Mouse (Mus musculus) midbrain, embryonic 11.5 days (tissue): ENCODE data around the gene Lipc. TPM values are rescaled to one million over a fixed set of nuclear protein-coding genes. Genes with fewer than 3 reads are reported as not detected.

Experiments used
- ATAC-seq: fragments of 200-750 bp; cut with Nextera tagmentation; 2 replicates; pipeline ENCODE4 v1.8.0; 2017; ENCODE audit warnings: moderate TSS enrichment, moderate library complexity; ENCODE audit not compliant: low FRiP score
- DNase-seq: peaks from one replicate; pipeline ENCODE4 v3.0.0; 2015; ENCODE audit warnings: low spot score; ENCODE audit errors: missing footprints
- H3K27ac ChIP-seq: fragments of 300-500 bp; sonication (generic); 2 replicates; pipeline ENCODE4 v1.5.1; 2014; ENCODE audit warnings: low read depth, low read length
- H3K27me3 ChIP-seq: fragments of 300-500 bp; sonication (generic); 2 replicates; pipeline ENCODE4 v1.6.1; 2014; ENCODE audit warnings: mild to moderate bottlenecking, low read length, moderate library complexity, mixed read lengths; ENCODE audit not compliant: control insufficient read depth, insufficient read depth
- H3K36me3 ChIP-seq: fragments of 300-500 bp; sonication (generic); 2 replicates; pipeline ENCODE4 v1.6.1; 2014; ENCODE audit warnings: mild to moderate bottlenecking, low read length, moderate library complexity, mixed read lengths; ENCODE audit not compliant: control insufficient read depth, insufficient read depth
- H3K4me1 ChIP-seq: fragments of 300-500 bp; sonication (generic); 2 replicates; pipeline ENCODE4 v1.6.1; 2014; ENCODE audit warnings: low read length; ENCODE audit not compliant: control insufficient read depth, insufficient read depth
- H3K4me2 ChIP-seq: fragments of 300-500 bp; sonication (generic); 2 replicates; pipeline ENCODE4 v1.6.1; 2014; ENCODE audit warnings: mild to moderate bottlenecking, moderate library complexity
- H3K4me3 ChIP-seq: fragments of 300-500 bp; sonication (generic); 2 replicates; pipeline ENCODE4 v1.5.1; 2014; ENCODE audit warnings: low read depth, low read length
- H3K9ac ChIP-seq: fragments of 300-500 bp; sonication (generic); 2 replicates; pipeline ENCODE4 v1.6.1; 2014; ENCODE audit warnings: low read length
- H3K9me3 ChIP-seq: fragments of 300-500 bp; sonication (generic); 2 replicates; pipeline ENCODE4 v1.6.1; 2016; ENCODE audit warnings: low read length; ENCODE audit not compliant: control insufficient read depth
- WGBS: fragments of 180-500 bp; shearing (Covaris S2); extraction: QIAGEN DNeasy Blood & Tissue Kit; methylation state at CpG from one replicate; pipeline ENCODE4 v1.1.7; 2014; 5-methylcytosine and 5-hydroxymethylcytosine counted together
- polyA plus RNA-seq: library from polyadenylated mRNA; unstranded; fragments of >200 nt; fragmentation: Nextera tagmentation; extraction: Ambion mirVana; gene quantifications from 2 replicates; pipeline ENCODE4 v1.2.1, GENCODE M21; 2014

Lipc gene
- polyA plus RNA-seq, 1 experiment from 2014 or later: not detected

- Histone ChIP-seq H3K36me3 (no peaks in the 10 kb centered on the region), H3K4me1 (no peaks in the 10 kb centered on the region), H3K4me3 (no peak overlapping the region), H3K4me2 (no peak overlapping the region), H3K27me3 (no peaks in the 10 kb centered on the region), H3K27ac (no peak overlapping the region), H3K9ac (no peak overlapping the region), H3K9me3 (no peaks in the 10 kb centered on the region)
- ATAC-seq (no peak), DNase-seq (peak; percentile 10)
- 88% methylated on average over 2 of the region's 2 CpGs for WGBS
Observed at GRCm38 (mm10) chr9:70888556-70888955, 63.5 kb downstream of the Lipc start.

- no peaks in the 10 kb centered on the region for H3K4me1 ChIP-seq
- no peak overlapping the region for H3K4me3 ChIP-seq
- H3K9ac ChIP-seq: no peak overlapping the region
- 73% methylated on average over 5 of the region's 5 CpGs for WGBS
- ATAC-seq: no peak
- H3K36me3 ChIP-seq: no peaks in the 10 kb centered on the region
- H3K27me3 ChIP-seq: no peaks in the 10 kb centered on the region
- DNase-seq: no peak
- no peak overlapping the region for H3K4me2 ChIP-seq
- no peak overlapping the region for H3K27ac ChIP-seq
- H3K9me3 ChIP-seq: no peaks in the 10 kb centered on the region
Observed at GRCm38 (mm10) chr9:70881982-70882381, 70.0 kb downstream of the Lipc start.

- no peak for ATAC-seq
- Histone ChIP-seq H3K27ac (no peak overlapping the region), H3K4me2 (no peak overlapping the region), H3K9ac (no peak overlapping the region), H3K36me3 (no peaks in the 10 kb centered on the region), H3K4me3 (no peak overlapping the region), H3K9me3 (no peaks in the 10 kb centered on the region), H3K27me3 (no peaks in the 10 kb centered on the region), H3K4me1 (no peaks in the 10 kb centered on the region)
- DNase-seq: no peak
Observed at GRCm38 (mm10) chr9:70878823-70879222, 73.2 kb downstream of the Lipc start.

- WGBS: 91% methylated on average over 5 of the region's 5 CpGs
- H3K9me3 ChIP-seq: no peaks in the 10 kb centered on the region
- no peaks in the 10 kb centered on the region for H3K27me3 ChIP-seq
- H3K9ac ChIP-seq: no peak overlapping the region
- ATAC-seq: no peak
- H3K27ac ChIP-seq: no peak overlapping the region
- H3K36me3 ChIP-seq: no peaks in the 10 kb centered on the region
- no peak overlapping the region for H3K4me3 ChIP-seq
- no peak overlapping the region for H3K4me2 ChIP-seq
- DNase-seq: no peak
- H3K4me1 ChIP-seq: no peaks in the 10 kb centered on the region
Observed at GRCm38 (mm10) chr9:70878157-70878556, 73.9 kb downstream of the Lipc start.

- no peak overlapping the region for H3K4me3 ChIP-seq
- H3K27me3 ChIP-seq: no peaks in the 10 kb centered on the region
- 71% methylated on average over 4 of the region's 4 CpGs for WGBS
- H3K4me2 ChIP-seq: no peak overlapping the region
- no peak overlapping the region for H3K27ac ChIP-seq
- ATAC-seq (no peak), DNase-seq (no peak)
- no peaks in the 10 kb centered on the region for H3K4me1 ChIP-seq
- H3K9ac ChIP-seq: no peak overlapping the region
- no peaks in the 10 kb centered on the region for H3K36me3 ChIP-seq
- no peaks in the 10 kb centered on the region for H3K9me3 ChIP-seq
Observed at GRCm38 (mm10) chr9:70875490-70875889, 76.5 kb downstream of the Lipc start.

- Histone ChIP-seq H3K27ac (no peak overlapping the region), H3K4me2 (no peak overlapping the region), H3K4me3 (no peak overlapping the region), H3K4me1 (no peaks in the 10 kb centered on the region), H3K27me3 (no peaks in the 10 kb centered on the region), H3K36me3 (no peaks in the 10 kb centered on the region), H3K9ac (no peak overlapping the region), H3K9me3 (no peaks in the 10 kb centered on the region)
- 89% methylated on average over 4 of the region's 4 CpGs for WGBS
- ATAC-seq: no peak
- no peak for DNase-seq
Observed at GRCm38 (mm10) chr9:70875059-70875458, 77.0 kb downstream of the Lipc start.

GRCm38 (mm10) chr9:70872675-70873074 is 79.4 kb downstream of the Lipc start:
- Histone ChIP-seq H3K27me3 (no peaks in the 10 kb centered on the region), H3K27ac (no peak overlapping the region), H3K4me3 (no peak overlapping the region), H3K36me3 (no peaks in the 10 kb centered on the region), H3K4me2 (no peak overlapping the region), H3K9me3 (no peaks in the 10 kb centered on the region), H3K4me1 (no peaks in the 10 kb centered on the region), H3K9ac (no peak overlapping the region)
- WGBS: 82% methylated on average over 8 of the region's 8 CpGs
- ATAC-seq: no peak
- DNase-seq: no peak

- H3K36me3 ChIP-seq: no peaks in the 10 kb centered on the region
- no peak overlapping the region for H3K4me2 ChIP-seq
- ATAC-seq (no peak), DNase-seq (no peak)
- no peak overlapping the region for H3K9ac ChIP-seq
- no peak overlapping the region for H3K4me3 ChIP-seq
- no peak overlapping the region for H3K27ac ChIP-seq
- H3K4me1 ChIP-seq: no peaks in the 10 kb centered on the region
- WGBS: 86% methylated on average over 4 of the region's 4 CpGs
- H3K9me3 ChIP-seq: no peaks in the 10 kb centered on the region
- H3K27me3 ChIP-seq: no peaks in the 10 kb centered on the region
Observed at GRCm38 (mm10) chr9:70870326-70870725, 81.7 kb downstream of the Lipc start.

GRCm38 (mm10) chr9:70869169-70869873 is 82.7 kb downstream of the Lipc start:
- H3K36me3 ChIP-seq: no peaks in the 10 kb centered on the region
- H3K4me2 ChIP-seq: no peak overlapping the region
- H3K4me1 ChIP-seq: no peaks in the 10 kb centered on the region
- no peak overlapping the region for H3K27ac ChIP-seq
- H3K4me3 ChIP-seq: no peak overlapping the region
- H3K9me3 ChIP-seq: no peaks in the 10 kb centered on the region
- H3K27me3 ChIP-seq: no peaks in the 10 kb centered on the region
- no peak overlapping the region for H3K9ac ChIP-seq
- DNase-seq (no peak), ATAC-seq (no peak)
- WGBS: 94% methylated on average over 5 of the region's 5 CpGs
